Mouse (Mus musculus) kidney, postnatal 10 days (tissue): ENCODE measurements around the gene 6030408B16Rik.

Experiments
- DNase-seq: peaks from one replicate; pipeline ENCODE4 v3.0.0; 2021; ENCODE audit warnings: mixed read lengths

The 6030408B16Rik gene

DNA sequence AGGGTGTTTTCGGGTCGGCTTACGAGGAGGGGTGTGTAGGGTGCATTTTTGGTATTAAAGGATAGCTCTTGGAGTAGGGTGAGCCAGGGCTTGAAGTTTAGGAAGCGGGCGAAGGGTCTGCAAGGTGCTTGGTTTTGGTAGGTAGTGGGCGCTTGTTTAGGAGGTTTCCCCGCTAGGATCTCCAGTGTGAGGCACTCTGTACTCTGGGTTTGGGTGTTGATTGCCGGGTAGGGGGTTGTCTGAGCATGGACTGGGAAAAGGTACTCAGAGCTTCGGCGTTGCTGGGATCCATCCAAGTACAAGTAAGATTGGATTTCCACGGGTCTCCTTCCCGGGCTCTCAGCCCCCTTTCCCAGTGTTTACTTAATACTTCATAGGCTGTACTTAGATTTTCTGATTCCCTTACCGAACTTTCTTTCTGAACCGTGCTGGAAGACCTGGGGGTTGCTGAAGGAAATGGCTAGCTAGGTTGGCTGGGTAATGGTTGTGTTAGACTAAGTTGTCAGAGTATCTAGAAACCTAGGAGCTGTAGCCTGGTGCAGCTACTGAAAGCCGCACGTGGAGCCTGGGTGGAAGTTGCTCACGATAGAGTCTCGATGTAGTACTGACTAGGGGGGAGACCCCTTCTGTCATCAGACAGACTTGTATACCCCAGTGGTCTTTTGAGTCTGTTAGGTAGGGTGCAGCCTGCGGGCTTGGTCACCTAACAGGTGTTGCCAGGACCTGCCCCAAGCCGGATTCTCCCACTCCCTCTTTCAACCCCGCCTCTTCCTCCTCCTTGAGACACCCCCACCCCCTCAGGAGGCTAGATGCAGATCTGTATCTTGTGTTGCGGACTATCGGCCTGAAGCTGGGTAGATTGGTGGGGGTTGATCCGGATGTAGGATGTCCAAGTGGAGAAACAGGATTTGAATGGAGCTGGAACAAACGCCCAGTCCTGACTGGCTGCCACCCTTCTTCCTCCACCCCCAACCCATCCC, 25.7 kb upstream of the 6030408B16Rik start:
- DNase-seq = peak; percentile 63

DNA sequence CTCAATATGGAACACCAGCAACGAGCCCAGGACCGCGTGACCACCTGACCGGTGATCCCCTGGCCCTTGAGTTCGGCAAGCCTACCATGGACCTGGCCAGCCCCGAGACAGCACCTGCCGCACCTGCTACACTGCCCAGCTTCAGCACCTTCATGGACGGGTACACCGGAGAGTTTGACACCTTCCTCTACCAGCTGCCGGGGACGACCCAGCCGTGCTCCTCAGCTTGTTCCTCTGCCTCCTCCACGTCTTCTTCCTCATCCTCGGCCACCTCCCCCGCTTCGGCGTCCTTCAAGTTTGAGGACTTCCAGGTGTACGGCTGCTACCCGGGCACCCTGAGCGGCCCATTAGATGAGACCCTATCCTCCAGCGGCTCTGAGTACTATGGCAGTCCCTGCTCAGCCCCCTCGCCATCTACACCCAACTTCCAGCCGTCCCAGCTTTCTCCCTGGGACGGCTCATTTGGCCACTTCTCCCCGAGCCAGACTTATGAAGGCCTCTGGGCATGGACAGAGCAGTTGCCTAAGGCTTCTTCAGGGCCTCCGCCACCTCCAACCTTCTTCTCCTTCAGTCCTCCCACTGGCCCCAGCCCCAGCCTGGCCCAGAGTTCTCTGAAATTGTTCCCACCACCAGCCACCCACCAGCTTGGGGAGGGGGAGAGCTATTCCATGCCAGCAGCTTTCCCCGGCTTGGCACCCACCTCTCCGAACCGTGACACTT, 22.8 kb upstream of the 6030408B16Rik start:
- DNase-seq = no peak

DNA sequence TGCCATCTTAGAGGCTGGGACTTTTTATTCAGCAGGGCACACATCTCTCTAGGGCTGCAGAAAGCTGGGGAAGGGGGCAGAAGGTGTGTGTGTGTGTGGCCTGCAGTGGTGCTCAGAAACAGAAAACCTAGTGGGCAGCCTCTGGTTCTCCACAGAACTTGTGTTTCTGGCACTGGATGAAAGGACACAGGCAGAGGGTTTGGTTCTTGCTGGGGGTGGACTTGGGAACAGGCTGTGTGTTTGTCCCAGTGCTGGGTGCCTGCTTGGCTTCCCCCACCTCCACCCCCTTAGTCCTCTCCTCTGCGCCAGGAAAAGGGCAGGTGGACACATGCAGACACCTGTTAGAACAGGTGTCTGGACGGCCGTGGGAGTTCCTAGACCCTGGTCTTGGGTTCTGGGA, 21.9 kb upstream of the 6030408B16Rik start:
- no peak for DNase-seq

DNA sequence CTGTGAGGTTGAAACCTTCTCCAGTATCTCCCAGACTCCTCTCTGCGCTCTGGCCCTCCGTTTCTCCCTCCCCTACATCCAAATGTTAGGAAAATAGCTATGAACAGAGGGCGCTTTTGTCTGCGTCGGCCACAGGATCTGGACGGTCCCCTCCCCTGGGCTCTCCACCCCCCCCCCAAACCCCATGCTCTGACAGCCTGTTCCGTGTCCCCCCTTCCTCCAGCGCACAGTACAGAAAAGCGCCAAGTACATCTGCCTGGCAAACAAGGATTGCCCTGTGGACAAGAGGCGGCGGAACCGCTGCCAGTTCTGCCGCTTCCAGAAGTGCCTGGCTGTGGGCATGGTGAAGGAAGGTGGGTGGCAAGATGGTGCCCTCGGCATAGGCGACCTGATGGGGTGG, 21.5 kb upstream of the 6030408B16Rik start:
- no peak for DNase-seq

DNA sequence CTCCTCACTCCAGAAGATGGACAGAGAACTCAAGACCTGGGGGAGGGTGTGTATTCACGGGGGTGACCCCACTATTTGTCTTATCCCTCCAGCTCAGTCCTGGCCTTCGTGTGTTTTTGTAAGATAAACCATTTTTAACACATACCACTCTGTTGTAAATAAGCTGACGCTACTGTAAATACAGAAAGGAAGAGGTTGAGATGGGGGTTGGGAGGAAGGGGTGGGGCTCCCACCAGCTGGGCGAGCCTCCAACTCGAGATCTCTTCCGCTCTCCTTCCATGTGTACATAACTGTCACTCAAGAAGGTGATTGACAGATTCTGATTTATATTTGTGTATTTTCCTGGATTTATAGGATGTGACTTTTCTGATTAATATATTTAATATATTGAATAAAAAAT, 18.6 kb upstream of the 6030408B16Rik start:
- DNase-seq = no peak

DNA sequence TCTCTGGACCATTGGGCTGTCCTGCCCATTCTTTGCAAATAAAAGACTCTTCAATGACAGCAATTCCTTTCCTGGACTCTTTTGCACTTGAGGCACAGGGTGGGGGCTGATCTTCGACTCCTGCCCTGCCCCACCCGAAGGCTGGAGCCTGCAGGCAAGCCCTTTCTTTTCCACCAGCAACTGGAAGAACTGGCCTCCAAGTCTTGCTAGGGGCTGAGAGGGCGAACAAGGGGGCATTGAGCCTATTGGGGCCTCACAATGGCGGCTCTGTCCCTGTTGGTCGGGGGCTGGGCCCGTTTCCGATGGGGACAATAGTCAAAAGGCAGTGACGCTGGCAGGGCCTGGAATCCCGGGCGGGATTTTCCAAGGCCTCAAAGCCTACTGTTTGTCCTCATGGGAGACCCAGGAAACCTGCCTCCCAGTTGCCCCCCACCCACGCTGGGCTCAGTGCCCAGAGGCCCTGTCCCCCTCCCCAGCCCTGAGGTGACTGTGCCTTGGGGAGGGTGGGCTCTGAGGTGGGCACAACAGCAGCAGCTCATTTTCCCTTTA, 15.6 kb upstream of the 6030408B16Rik start:
- DNase-seq = no peak

DNA sequence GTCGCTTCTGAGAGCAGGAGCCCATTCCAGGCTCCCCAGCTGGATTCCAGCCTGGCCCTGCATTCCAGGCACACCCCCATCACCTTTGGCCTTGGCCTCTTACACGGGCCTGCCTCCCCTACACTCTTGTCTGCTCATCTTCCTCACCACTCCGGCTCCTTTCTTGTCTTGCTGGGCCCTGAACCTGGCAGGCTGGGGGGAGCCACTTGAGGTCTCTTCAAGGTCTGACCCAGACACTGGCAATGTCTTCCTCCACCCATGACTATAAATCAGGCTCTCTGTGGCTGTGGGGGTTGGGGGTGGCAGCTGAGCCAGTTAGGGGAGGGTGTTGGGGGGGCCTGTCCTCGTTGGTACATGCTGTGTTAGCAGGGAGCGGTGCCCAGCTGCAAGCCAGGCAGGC, 14.4 kb upstream of the 6030408B16Rik start:
- no peak for DNase-seq

DNA sequence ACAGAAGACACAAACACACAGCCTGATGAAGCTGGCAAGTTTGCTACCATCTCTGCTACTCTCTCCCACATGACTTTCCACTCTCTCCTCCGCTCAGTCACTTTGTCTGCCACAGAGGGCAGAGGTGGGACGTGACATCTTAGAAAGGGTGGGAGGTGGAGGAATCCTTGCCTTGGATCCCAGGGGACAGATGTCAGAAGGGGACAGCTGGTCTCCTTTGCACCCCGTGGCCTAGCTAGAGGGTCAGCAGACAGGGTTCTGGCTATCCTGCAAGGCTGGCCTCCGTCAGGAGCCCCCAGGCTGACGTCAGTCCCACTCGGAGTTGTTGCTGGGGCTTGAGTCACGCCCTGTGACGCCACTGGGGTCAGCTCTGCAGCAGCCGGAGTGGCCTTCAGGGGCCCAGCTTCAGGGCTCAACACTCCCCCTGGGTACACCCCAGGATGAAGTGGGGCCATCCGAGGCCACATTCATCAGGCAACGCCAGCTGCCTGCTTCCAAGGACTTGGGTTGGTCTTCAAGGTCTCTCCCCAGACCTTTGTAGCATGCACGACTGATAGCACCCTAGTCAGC, 13.5 kb upstream of the 6030408B16Rik start:
- peak; percentile 62 for DNase-seq

DNA sequence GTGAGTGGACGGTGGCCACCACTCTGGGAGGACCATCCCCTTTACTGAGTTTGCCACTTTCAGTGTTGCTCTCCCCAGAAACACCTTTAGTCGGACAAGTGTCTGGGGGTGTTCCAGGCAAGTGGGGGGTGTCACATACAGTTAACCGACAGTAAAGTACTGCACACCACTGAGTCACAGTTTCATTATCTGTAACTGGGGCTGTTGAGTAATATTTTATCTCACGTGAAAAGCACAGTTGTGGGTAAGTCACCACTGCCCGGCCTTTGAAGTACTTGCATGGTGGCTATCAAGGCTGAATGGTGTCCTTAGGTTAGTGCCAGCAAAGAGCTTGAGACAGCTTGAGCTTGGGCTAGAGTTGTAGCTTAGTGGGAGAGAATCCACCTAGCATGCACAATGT, 10.5 kb upstream of the 6030408B16Rik start:
- no peak for DNase-seq

DNA sequence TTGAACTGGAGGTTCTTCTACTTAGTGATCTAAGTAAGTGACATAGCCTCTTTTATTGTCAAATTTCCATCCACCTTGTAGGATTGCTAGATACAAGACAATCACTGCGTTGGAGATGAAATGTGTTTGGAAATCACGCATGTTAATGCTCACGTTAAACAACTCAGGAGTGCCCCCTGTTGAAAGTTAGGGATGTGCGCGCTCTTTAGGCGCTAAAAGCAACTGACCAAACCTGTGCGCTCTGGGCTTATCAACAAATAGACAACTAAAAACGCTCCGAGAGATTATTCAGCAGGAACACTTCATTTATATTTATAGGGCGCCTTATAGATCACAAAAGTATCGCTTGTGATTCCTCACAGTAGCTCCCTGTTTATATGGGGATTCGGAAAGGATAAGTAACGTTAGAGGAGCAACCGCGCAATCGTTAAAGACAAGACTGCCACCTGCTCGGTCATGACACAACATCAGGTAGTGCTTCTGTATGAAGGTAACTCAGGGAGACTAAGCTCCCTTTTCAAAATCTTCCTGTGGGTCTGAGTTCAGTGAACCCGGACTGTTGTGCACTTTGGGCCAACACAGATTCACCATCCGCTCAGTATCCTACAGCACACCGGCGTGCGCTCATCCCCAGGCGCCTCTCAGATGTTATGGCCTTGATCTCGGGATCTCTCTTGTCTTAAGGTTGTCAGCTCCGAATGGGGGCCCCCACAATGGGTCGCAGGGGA, 9.7 kb upstream of the 6030408B16Rik start:
- DNase-seq = peak; percentile 71

DNA sequence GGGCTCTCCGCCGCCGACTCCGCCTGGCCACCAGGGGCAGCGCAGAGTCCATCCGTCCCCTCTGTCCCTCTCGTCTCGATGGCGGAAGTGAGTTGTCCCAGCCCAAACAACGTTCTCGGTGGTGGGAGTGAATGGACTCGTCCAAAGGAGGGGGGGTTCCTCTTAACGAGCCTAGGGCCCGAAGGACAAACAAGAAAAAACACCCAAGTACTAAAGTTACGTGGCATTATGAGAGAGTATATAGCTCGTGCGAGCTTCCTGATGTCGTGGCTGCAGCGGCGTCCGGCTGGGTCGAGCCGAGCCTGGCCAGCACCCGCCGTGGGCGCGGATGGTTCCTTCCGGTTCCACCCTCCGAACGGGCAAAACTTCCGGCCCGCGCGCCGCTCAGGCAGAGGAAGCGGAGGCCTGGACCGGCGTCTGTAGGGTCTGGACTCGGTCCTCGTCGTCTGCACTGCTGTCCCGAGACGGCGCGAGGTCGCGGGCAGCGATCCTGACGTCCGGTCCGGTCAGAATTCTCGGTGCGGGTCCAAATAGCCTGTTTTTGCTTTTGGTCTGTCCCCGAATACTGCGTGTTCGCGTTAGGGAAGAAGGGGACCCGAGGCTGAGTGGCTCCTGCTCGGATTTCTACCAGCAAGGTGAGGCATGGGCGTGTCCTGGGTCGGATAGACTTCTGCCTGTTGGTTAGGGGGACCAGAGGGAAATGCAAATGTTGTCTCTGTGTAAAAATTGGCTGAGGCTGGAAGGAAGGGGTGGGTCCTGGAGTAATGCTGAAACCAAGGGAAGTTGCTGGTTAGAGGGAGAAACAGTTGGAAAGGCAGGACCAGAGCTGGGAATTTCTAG, 8.9 kb upstream of the 6030408B16Rik start, which contains the start of gene Atg101:
Atg101 (plus strand) TSS at position 362 of the 840 bp plus-strand sequence.
- DNase-seq = peak; percentile 95

DNA sequence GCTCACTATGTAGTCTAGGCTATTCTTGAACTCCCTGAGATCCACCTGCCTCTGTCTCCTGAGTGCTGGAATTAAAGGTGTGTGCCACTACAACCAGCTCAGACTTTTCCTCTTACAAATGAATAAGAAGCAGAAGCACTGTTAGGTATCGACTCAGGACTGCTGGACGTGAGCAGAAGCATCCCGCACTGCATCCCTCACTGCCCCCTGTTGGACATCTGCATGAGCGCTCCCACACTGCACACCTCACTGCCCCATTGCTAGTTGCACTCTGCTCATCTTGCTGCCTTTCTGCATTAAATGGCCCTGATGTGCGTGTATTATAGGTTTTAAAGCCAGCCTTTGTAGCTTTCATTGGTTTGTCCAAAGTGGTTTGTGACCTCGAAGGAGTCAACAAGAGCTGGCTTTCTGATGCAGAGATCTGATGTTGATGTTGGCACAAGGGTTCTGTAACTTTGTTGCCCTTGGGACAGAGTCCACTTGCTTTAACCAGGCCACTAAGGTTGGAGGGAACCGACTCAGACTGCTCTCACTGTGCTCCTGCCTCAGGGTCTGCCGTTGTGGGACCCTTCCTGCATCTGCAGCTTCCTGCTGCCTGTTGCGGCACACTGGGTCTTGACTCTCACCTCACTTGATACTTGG, 6.8 kb upstream of the 6030408B16Rik start:
- DNase-seq = peak; percentile 54

DNA sequence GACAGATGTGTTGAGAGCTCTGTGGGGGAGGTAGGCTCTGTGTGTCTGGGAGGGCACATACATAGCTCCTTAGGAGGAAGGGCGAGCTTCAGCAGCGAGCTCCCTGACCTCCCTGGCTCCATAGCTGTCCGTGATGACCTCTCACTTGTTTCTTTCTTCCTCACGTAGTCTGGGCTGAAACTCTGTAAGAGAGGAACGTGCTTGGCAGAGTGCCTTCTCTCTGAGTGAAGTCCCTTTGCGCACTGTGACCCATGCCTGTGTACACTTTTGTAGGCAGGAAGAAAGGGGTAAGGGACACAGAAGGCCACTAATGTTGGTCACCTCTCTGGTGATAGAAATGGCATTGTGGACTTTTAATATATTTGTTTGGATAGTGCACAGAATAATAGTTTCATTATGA, 5.7 kb upstream of the 6030408B16Rik start:
- no peak for DNase-seq

DNA sequence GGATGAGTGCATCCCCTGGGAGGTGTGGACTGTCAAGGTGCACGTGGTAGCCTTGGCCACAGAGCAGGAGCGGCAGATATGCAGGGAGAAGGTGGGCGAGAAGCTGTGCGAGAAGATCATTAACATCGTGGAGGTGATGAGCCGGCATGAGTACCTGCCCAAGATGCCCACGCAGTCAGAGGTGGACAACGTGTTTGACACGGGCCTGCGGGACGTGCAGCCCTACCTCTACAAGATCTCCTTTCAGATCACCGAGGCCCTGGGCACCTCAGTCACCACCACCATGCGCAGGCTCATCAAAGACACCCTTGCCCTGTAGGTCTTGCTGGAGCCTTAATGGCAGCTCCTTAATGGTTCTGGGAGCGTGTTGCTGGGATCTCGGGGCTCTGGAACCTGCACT, 2.7 kb upstream of the 6030408B16Rik start:
- DNase-seq = no peak

DNA sequence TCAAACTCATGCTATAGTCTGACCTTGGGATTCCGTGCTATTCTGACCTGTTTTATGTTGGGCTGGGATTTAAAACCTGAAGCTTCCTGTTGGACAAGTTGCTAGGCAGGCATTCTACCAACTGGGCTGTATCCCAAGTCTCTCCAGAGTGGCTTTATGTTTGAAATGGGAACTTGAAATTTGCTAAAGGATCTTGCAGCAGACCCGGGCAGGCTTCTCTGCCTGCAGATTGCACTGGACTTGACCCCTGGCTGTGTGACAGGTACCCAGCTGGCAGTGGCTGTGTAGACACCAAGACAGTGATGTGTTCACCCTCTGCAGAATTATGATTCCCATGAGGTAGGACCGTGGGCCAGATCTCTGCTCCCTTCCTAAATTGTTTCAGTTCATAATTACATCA, 1.0 kb upstream of the 6030408B16Rik start:
- DNase-seq = no peak

DNA sequence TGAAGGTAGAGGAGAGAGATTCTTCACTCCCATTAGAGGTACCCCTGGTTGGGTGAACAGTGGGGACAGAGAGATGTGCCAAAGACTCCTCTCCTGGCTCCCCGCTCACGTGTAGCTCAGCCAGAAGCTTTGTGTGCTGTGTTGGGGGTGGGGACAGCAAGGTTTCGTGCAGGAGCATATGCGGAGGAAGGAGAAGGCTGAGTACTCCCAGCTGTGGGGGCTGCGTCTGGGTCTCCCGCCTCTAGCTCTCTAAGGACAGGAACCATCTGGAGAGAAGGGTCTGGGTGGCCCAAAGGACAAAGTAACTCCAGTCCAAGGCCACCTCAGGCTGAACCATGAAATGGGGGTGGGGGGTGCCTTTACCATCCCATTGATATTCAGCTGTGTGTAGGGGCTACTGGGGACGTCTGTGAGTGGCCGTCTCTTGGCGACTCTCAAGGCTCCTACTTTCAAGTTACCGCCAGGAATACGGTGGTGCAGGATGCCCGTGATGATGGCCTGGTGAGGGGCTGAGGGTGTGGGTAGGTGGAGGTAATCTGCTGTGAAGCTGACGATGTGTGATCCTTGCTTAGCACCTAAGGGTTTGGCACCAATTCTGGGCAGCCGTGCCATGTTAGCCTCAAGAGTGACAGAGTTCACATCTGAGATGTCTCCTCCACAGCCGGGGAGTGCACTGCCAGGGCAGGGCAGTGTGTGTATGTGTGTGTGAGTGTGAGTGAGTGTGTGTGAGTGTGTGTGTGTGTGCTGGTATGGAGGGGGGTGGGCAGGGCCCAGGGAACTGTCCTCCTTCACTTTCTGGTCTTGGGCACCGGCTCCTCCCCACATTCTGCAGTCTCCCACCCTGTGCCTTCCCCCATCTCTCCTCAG, 1.2 kb downstream of the 6030408B16Rik start:
- peak; percentile 79 for DNase-seq

DNA sequence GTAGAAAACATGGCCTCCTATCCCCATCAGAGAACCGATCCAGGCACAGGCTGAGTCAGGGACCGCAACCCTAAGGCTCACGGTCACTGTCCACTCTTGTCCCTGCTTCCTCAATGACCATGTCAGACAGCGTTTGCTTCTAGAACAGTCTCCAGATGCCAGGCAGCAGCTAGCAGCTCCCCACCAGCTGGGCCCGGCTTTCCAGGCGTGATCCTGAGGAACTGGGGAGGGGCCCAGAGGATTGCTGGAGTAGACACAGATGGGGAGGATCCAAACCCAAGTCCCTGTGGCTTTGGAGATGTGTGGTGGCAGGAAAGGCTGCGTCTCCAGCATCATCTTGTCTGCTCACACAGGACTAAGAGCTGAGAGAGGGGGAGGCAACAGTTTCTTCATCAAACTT, 2.1 kb downstream of the 6030408B16Rik start:
- peak; percentile 83 for DNase-seq

DNA sequence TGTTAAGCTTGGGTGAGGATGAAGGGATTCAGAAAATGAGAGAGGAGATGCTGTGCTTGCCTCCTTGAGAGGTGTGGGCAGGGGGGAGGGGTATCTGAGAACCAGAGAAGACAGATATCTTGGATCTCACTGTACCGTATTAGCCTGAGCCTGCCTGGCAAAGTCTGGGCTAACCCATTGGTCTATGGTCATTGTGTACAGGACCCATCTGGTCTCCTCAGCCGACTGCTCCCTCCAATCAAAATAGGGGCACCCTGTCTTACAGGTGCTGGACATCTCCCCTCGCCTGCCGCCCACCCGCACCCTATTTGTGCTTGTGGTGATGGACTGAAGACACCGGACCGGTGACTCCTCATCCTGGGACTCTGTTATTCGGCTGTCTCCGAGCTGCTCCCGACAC, 2.6 kb downstream of the 6030408B16Rik start:
- no peak for DNase-seq

DNA sequence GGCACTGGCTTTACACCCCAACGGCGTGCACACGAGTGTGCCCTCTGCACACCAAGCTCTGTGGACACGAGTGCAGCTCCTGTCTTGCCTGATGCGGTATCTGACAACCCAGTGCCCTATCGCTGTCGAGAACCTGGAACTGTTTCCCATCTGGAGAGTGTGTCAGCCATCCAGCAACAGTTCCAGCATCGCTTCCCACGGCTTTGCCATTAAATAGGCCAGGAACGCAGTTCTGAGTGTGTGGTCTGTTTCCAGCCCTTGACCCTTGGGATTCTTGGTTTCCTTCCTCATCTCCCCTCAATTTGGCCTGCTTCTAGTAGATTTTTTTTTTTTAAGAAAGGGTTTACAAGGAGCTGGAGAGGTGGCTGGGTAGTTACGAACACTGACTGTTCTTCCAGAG, 3.1 kb downstream of the 6030408B16Rik start:
- no peak for DNase-seq

DNA sequence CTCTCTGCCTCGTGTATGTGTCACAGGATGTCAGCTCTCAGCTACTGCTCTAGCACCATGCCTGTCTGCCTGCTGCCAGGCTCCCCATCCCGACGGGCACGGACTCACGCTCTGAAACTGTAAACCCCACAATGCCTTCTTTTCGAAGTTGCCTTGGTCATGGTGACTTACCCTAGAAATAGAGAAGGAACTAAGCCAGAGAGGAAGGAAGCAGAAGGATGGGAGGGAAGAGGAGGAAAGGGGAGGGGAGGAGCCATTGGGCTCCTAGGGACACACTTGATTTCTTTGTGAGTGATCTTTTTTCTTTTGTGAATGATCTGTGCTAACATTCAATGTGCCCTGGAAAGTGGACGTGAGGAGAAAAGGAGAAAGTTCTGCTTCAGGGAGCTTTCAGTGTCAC, 5.0 kb downstream of the 6030408B16Rik start:
- DNase-seq = no peak
